Mouse (Mus musculus) heart, adult 2 months (tissue): ENCODE measurements around the gene Sec24d. TPM values are rescaled to one million over a fixed set of nuclear protein-coding genes. Genes with fewer than 3 reads are reported as not detected.

Experiments used
- DNase-seq, 2 experiments: peaks; one replicate each; pipeline ENCODE4 v3.0.0; 2021
- H3K27ac ChIP-seq: fragments of 200-600 bp; 2 replicates; pipeline ENCODE4 v1.8.1; 2022
- H3K27me3 ChIP-seq: fragments of 200-500 bp; 2 replicates; pipeline ENCODE4 v1.6.1; 2012; ENCODE audit warnings: mild to moderate bottlenecking, low read length, inconsistent platforms, mixed read lengths; ENCODE audit not compliant: control insufficient read depth, insufficient read depth
- H3K36me3 ChIP-seq: fragments of 200-500 bp; 2 replicates; pipeline ENCODE4 v1.6.1; 2012; ENCODE audit warnings: low read length, inconsistent platforms; ENCODE audit not compliant: control insufficient read depth, insufficient read depth
- H3K4me1 ChIP-seq: fragments of 200-500 bp; 2 replicates; pipeline ENCODE4 v1.6.1; 2011; ENCODE audit warnings: low read length; ENCODE audit not compliant: control insufficient read depth, insufficient read depth
- H3K4me3 ChIP-seq: fragments of 200-600 bp; 2 replicates; pipeline ENCODE4 v1.8.1; 2022
- H3K79me2 ChIP-seq: fragments of 200-500 bp; replicated peaks from 2 replicates; pipeline ENCODE4 v1.6.1; 2012; ENCODE audit warnings: mild to moderate bottlenecking, inconsistent platforms, low read length, moderate library complexity, mixed read lengths; ENCODE audit not compliant: control insufficient read depth, insufficient read depth
- H3K9ac ChIP-seq: fragments of 200-500 bp; 2 replicates; pipeline ENCODE4 v1.6.1; 2012; ENCODE audit warnings: low read depth, mild to moderate bottlenecking, control low read depth, inconsistent platforms, low read length, mixed read lengths
- CTCF ChIP-seq: fragments of 200-600 bp; IDR thresholded peaks from 2 replicates; pipeline ENCODE4 v1.8.1; 2022; ENCODE audit warnings: antibody characterized with exemption, mild to moderate bottlenecking, moderate library complexity
- EP300 ChIP-seq: fragments of 200-500 bp; IDR thresholded peaks from 2 replicates; pipeline ENCODE4 v1.6.1; 2011; ENCODE audit warnings: low read depth, low read length, control low read depth; ENCODE audit not compliant: insufficient read depth
- POLR2A ChIP-seq: fragments of 200-500 bp; IDR thresholded peaks from 2 replicates; pipeline ENCODE4 v1.6.1; 2011; ENCODE audit warnings: mild to moderate bottlenecking, low read depth, low read length, control low read depth; ENCODE audit not compliant: insufficient read depth
- WGBS: fragments of 180-500 bp; shearing (Covaris S2); methylation state at CpG from one replicate; pipeline ENCODE4 v1.1.7; 2018; 5-methylcytosine and 5-hydroxymethylcytosine counted together
- intact Hi-C: fragments of 180-260 bp; cut with DNase I; formaldehyde crosslinking; loops from one replicate; pipeline ENCODE4 v1.15.1; 2025
- polyA plus RNA-seq: library from polyadenylated mRNA; depleted of rRNA; stranded (reverse); fragments of >200 nt; gene quantifications from 2 replicates; pipeline ENCODE4 v1.2.3, GENCODE M21; 2012
- total RNA-seq, 2 experiments: library from RNA; stranded (reverse); gene quantifications; 2 replicates each; pipeline ENCODE4 v1.2.3; 2021

The Sec24d gene
- total and polyA plus RNA-seq, 3 experiments, result 32.9 to 35.9 (median 32.9) TPM

GRCm38 (mm10) chr3:123324326-123324725 is 57.1 kb downstream of the Sec24d start:
- no peak overlapping the region for H3K9ac ChIP-seq
- H3K36me3 ChIP-seq, result peaks cover 19% of the 10 kb centered on the region
- WGBS, result 41% methylated on average over 4 of the region's 4 CpGs
- TF ChIP-seq POLR2A (0 out of 2 replicates have a peak, but pooled peaks have one; percentile 35), CTCF (no peak), EP300 (peak; percentile 33; the same call in 1 of the 2 replicates)
- no peaks in the 10 kb centered on the region for H3K79me2 ChIP-seq
- H3K27ac ChIP-seq, result peak overlapping the region; percentile 81
- no peaks in the 10 kb centered on the region for H3K27me3 ChIP-seq
- H3K4me1 ChIP-seq, result peaks cover 7% of the 10 kb centered on the region
- intact Hi-C loops, result no loop called here
- no peak for DNase-seq
- no peak overlapping the region for H3K4me3 ChIP-seq

- H3K27me3 ChIP-seq, result no peaks in the 10 kb centered on the region
- H3K36me3 ChIP-seq, result peaks cover 22% of the 10 kb centered on the region
- peak; percentile 68 to 83 for DNase-seq
- no peak overlapping the region for H3K4me3 ChIP-seq
- peaks cover 9% of the 10 kb centered on the region for H3K4me1 ChIP-seq
- H3K9ac ChIP-seq, result no peak overlapping the region
- TF ChIP-seq POLR2A, result 0 out of 2 replicates have a peak, but pooled peaks have one; percentile 9
- no peak for TF ChIP-seq EP300
- TF ChIP-seq CTCF, result no peak
- WGBS, result 7% methylated on average over 6 of the region's 6 CpGs
- intact Hi-C loops, result no loop called here
- peak overlapping the region; percentile 60 for H3K27ac ChIP-seq
- H3K79me2 ChIP-seq, result no peaks in the 10 kb centered on the region
Observed at GRCm38 (mm10) chr3:123329251-123329650, 62.0 kb downstream of the Sec24d start.

GRCm38 (mm10) chr3:123330221-123330620 is 63.0 kb downstream of the Sec24d start:
- Histone ChIP-seq H3K4me1 (peaks cover 9% of the 10 kb centered on the region), H3K4me3 (no peak overlapping the region), H3K36me3 (peaks cover 23% of the 10 kb centered on the region), H3K9ac (no peak overlapping the region), H3K27ac (no peak overlapping the region; the same call in 1 of the 2 replicates), H3K79me2 (no peaks in the 10 kb centered on the region), H3K27me3 (no peaks in the 10 kb centered on the region)
- WGBS, result 73% methylated on average over 4 of the region's 4 CpGs
- DNase-seq, result no peak
- TF ChIP-seq POLR2A, result no peak
- no peak for TF ChIP-seq EP300
- TF ChIP-seq CTCF, result no peak
- intact Hi-C loops, result no loop called here

GRCm38 (mm10) chr3:123332330-123333054 is 65.2 kb downstream of the Sec24d start:
- H3K36me3 ChIP-seq, result peaks cover 22% of the 10 kb centered on the region
- DNase-seq, result no peak
- H3K9ac ChIP-seq, result no peak overlapping the region
- no peaks in the 10 kb centered on the region for H3K27me3 ChIP-seq
- peak overlapping the region; percentile 33; the same call in 1 of the 2 replicates for H3K27ac ChIP-seq
- 79% methylated on average over 2 of the region's 2 CpGs for WGBS
- H3K79me2 ChIP-seq, result no peaks in the 10 kb centered on the region
- no peak overlapping the region for H3K4me3 ChIP-seq
- no peak for TF ChIP-seq POLR2A
- no peak for TF ChIP-seq CTCF
- TF ChIP-seq EP300, result no peak
- peaks cover 10% of the 10 kb centered on the region for H3K4me1 ChIP-seq
- intact Hi-C loops, result no loop called here

GRCm38 (mm10) chr3:123333055-123333424 is 65.8 kb downstream of the Sec24d start:
- 9% methylated on average over 4 of the region's 4 CpGs for WGBS
- no peaks in the 10 kb centered on the region for H3K79me2 ChIP-seq
- intact Hi-C loops, result no loop called here
- H3K36me3 ChIP-seq, result peaks cover 22% of the 10 kb centered on the region
- H3K27me3 ChIP-seq, result no peaks in the 10 kb centered on the region
- H3K4me3 ChIP-seq, result no peak overlapping the region
- no peak for TF ChIP-seq POLR2A
- no peak for TF ChIP-seq EP300
- no peak for TF ChIP-seq CTCF
- DNase-seq, result no peak
- no peak overlapping the region for H3K9ac ChIP-seq
- H3K4me1 ChIP-seq, result peaks cover 10% of the 10 kb centered on the region
- no peak overlapping the region; the same call in 1 of the 2 replicates for H3K27ac ChIP-seq

GRCm38 (mm10) chr3:123334947-123335346 is 67.7 kb downstream of the Sec24d start:
- no peaks in the 10 kb centered on the region for H3K79me2 ChIP-seq
- no peaks in the 10 kb centered on the region for H3K27me3 ChIP-seq
- intact Hi-C loops, result no loop called here
- WGBS, result 42% methylated on average over 7 of the region's 7 CpGs
- H3K4me1 ChIP-seq, result peaks cover 8% of the 10 kb centered on the region
- peaks cover 20% of the 10 kb centered on the region for H3K36me3 ChIP-seq
- H3K9ac ChIP-seq, result no peak overlapping the region
- DNase-seq, result no peak
- H3K4me3 ChIP-seq, result no peak overlapping the region
- TF ChIP-seq POLR2A, result no peak
- no peak for TF ChIP-seq CTCF
- no peak for TF ChIP-seq EP300
- H3K27ac ChIP-seq, result peak overlapping the region; percentile 38; the same call in 1 of the 2 replicates
